ENCODE assay signal across 9 mouse cellular contexts in genomic region chr2:155641540-155642472, GRCm38 (mm10). TPM values are rescaled to one million over a fixed set of nuclear protein-coding genes. Genes with fewer than 3 reads are reported as not detected.
DNase-seq lines count a peak whose midpoint lies in the region; ATAC-seq and TF ChIP-seq lines count a peak whose summit lies in the region.
"Had no signal": no experiment of that assay in that cellular context is flagged by ENCODE, and none has a peak within 500 bp of the region (broad histone marks: within the 10 kb centered on the region; RNA-seq: fewer than 3 reads in every experiment).

No protein-coding gene starts in this region.

- H3K4me1 ChIP-seq in hindbrain, postnatal 0 days (ENCODE audit: insufficient read depth, low read length) = peaks cover 10% of the 10 kb centered on the region; the same call in 1 of the 2 replicates

- WGBS in hindbrain, postnatal 0 days = 54% methylated on average over 18 of the region's 18 CpGs
- 91% methylated on average over 18 of the region's 18 CpGs for WGBS in macrophage (ENCODE audit: missing documents)

- no peak for TF ChIP-seq CTCF in left cerebral cortex, adult 2 months (IDR thresholded peaks at IDR 0.05)
- TF ChIP-seq CTCF in hindbrain, postnatal 0 days (IDR thresholded peaks at IDR 0.05; ENCODE audit: low read depth) = no peak

- H3K9me3 ChIP-seq in hindbrain, postnatal 0 days (ENCODE audit: low read length) = no peaks in the 10 kb centered on the region

- intact Hi-C loops in left cerebral cortex, adult 2 months (cut with DNase I) = no loop called here
- intact Hi-C loops in left cerebral cortex, postnatal 14 days (cut with DNase I) = no loop called here

- H3K9ac ChIP-seq in hindbrain, postnatal 0 days (replicated peaks; ENCODE audit: low read length) = no peak overlapping the region

- peak overlapping the region; percentile 67 for H3K27ac ChIP-seq in left cerebral cortex, adult 2 months
- peak overlapping the region; percentile 52 for H3K27ac ChIP-seq in hindbrain, postnatal 0 days
- H3K27ac ChIP-seq in macrophage = peak overlapping the region; percentile 15; the same call in 1 of the 2 replicates

- ATAC-seq in hindbrain, postnatal 0 days = peak; percentile 39

- DNase-seq in left cerebral cortex, adult 2 months (ENCODE audit: extremely low spot score in 1 of 2, low spot score in 2 of 2) = peak in 1 of 2 experiments; percentile 38
- DNase-seq in left cerebral cortex, postnatal 14 days (ENCODE audit: low spot score in 2 of 2) = no peak
- peak; percentile 61 for DNase-seq in cerebellum, adult 9-10 months
- peak; percentile 67 for DNase-seq in hindbrain, postnatal 0 days (ENCODE audit: low spot score)
- no peak for DNase-seq in gastrocnemius, adult 8-10 months (ENCODE audit: low spot score in 2 of 2)
- no peak for DNase-seq in Muller cell, postnatal 12 days (ENCODE audit: inconsistent ontology term)
- DNase-seq in testis, postnatal 10 days (ENCODE audit: low spot score) = no peak
- DNase-seq: right cerebral cortex, postnatal 25 days had no signal

- no peaks in the 10 kb centered on the region for H3K27me3 ChIP-seq in hindbrain, postnatal 0 days (ENCODE audit: insufficient read depth, low read length)

- H3K36me3 ChIP-seq in hindbrain, postnatal 0 days (ENCODE audit: insufficient read depth, low read length) = peaks cover 72% of the 10 kb centered on the region
- peaks cover 63% of the 10 kb centered on the region for H3K36me3 ChIP-seq in macrophage (ENCODE audit: inconsistent target)

- H3K4me3 ChIP-seq in left cerebral cortex, adult 2 months = no peak overlapping the region
- no peak overlapping the region for H3K4me3 ChIP-seq in hindbrain, postnatal 0 days (ENCODE audit: low read length)
- H3K4me3 ChIP-seq in macrophage (ENCODE audit: inconsistent target) = no peak overlapping the region

- no peaks in the 10 kb centered on the region for H3K79me2 ChIP-seq in macrophage (ENCODE audit: inconsistent target)

- no peak overlapping the region for H3K4me2 ChIP-seq in hindbrain, postnatal 0 days (ENCODE audit: low read depth, low read length)

RNA-seq across cellular contexts. Expression of gene Myh7b, which starts 30.8 kb away (rescaled TPM):
- 10 to 100 TPM in 1 of 2 experiments, 1 to 10 TPM in 1; 7.1 to 10.9 TPM for total RNA-seq in left cerebral cortex, adult 2 months (2021)
- total RNA-seq in left cerebral cortex, postnatal 14 days (2021) = 1 to 10 TPM; 4.5 to 5.6 TPM
- 0.18 and 3.1 TPM in 2 replicates for total RNA-seq in hindbrain, postnatal 0 days (2014; rRNA removed)
- 3.4 and 3.9 TPM in 2 replicates for polyA plus RNA-seq in hindbrain, postnatal 0 days (2015; fragmentation: Nextera tagmentation; extraction: Ambion mirVana)
- under 1 TPM in 2 of 26 experiments, not detected in 24; 0.10 to 0.14 TPM for total RNA-seq in macrophage (2018; cell fraction: chromatin; rRNA removed)
- total RNA-seq in macrophage (2018; cell fraction: cytosol; rRNA removed) = under 1 TPM in 1 of 26 experiments, not detected in 25; 0.03 TPM
- total RNA-seq in macrophage (2018; cell fraction: nucleus; rRNA removed) = not detected
- polyA plus RNA-seq in macrophage (2018) = not detected in 3 replicates
- total RNA-seq in gastrocnemius, adult 8-10 months (2022) = 1 to 10 TPM; 2.8 to 4.8 (median 3.3) TPM

RNA-seq across cellular contexts. Expression of gene Gss, which starts 49.2 kb away (rescaled TPM):
- 10 to 100 TPM; 14.8 to 14.9 TPM for total RNA-seq in left cerebral cortex, adult 2 months (2021)
- 10 to 100 TPM; 15.8 to 18.3 TPM for total RNA-seq in left cerebral cortex, postnatal 14 days (2021)
- 5.6 and 14.7 TPM in 2 replicates for total RNA-seq in hindbrain, postnatal 0 days (2014; rRNA removed)
- 15.3 and 15.4 TPM in 2 replicates for polyA plus RNA-seq in hindbrain, postnatal 0 days (2015; fragmentation: Nextera tagmentation; extraction: Ambion mirVana)
- total RNA-seq in macrophage (2018; cell fraction: chromatin; rRNA removed) = 10 to 100 TPM in 18 of 26 experiments, 1 to 10 TPM in 8; 4.7 to 43.5 (median 15.6) TPM
- total RNA-seq in macrophage (2018; cell fraction: cytosol; rRNA removed) = 10 to 100 TPM in 25 of 26 experiments, 1 to 10 TPM in 1; 10.0 to 16.7 (median 14.0) TPM
- 10 to 100 TPM in 16 of 26 experiments, 1 to 10 TPM in 10; 4.8 to 17.8 (median 10.5) TPM for total RNA-seq in macrophage (2018; cell fraction: nucleus; rRNA removed)
- polyA plus RNA-seq in macrophage (2018) = 13.3 to 14.6 TPM (median 14.0 TPM) in 3 replicates
- 1 to 10 TPM; 5.2 to 6.2 (median 5.6) TPM for total RNA-seq in gastrocnemius, adult 8-10 months (2022)

RNA-seq across cellular contexts. Expression of gene Trpc4ap, which starts 50.4 kb away (rescaled TPM):
- 100 to 1,000 TPM; 147 to 153 TPM for total RNA-seq in left cerebral cortex, adult 2 months (2021)
- 100 to 1,000 TPM; 140 TPM for total RNA-seq in left cerebral cortex, postnatal 14 days (2021)
- 169 and 172 TPM in 2 replicates for total RNA-seq in hindbrain, postnatal 0 days (2014; rRNA removed)
- 127 and 129 TPM in 2 replicates for polyA plus RNA-seq in hindbrain, postnatal 0 days (2015; fragmentation: Nextera tagmentation; extraction: Ambion mirVana)
- total RNA-seq in macrophage (2018; cell fraction: chromatin; rRNA removed) = 100 to 1,000 TPM; 134 to 336 (median 245) TPM
- 100 to 1,000 TPM in 4 of 26 experiments, 10 to 100 TPM in 22; 56.4 to 106 (median 84.4) TPM for total RNA-seq in macrophage (2018; cell fraction: cytosol; rRNA removed)
- total RNA-seq in macrophage (2018; cell fraction: nucleus; rRNA removed) = 100 to 1,000 TPM in 25 of 26 experiments, 10 to 100 TPM in 1; 90.3 to 216 (median 146) TPM
- 75.1 to 96.9 TPM (median 95.0 TPM) in 3 replicates for polyA plus RNA-seq in macrophage (2018)
- total RNA-seq in gastrocnemius, adult 8-10 months (2022) = 100 to 1,000 TPM in 3 of 4 experiments, 10 to 100 TPM in 1; 95.4 to 104 (median 101) TPM

Comparison
In these comparisons a context has a peak if more than half of its experiments do, and no peak if none do; other contexts are left out.
1. DNase-seq: peak in cerebellum, adult 9-10 months (single experiment) and hindbrain, postnatal 0 days (single experiment); none in left cerebral cortex, postnatal 14 days (0 of 2), gastrocnemius, adult 8-10 months (0 of 2), Muller cell, postnatal 12 days (single experiment) and testis, postnatal 10 days (single experiment).
2. H3K27ac ChIP-seq: peak in every context shown above with its lines; median percentile 67 in left cerebral cortex, adult 2 months; 52 in hindbrain, postnatal 0 days; 15 in macrophage.